Mouse (Mus musculus): Measurements from ENCODE around the gene Arid3a.

- no peak for TF ChIP-seq CTCF (IDR thresholded peaks at IDR 0.05; ENCODE audit: borderline replicate concordance, insufficient read depth, low read depth, low read length)
- TF ChIP-seq POLR2A (IDR thresholded peaks at IDR 0.05; ENCODE audit: borderline replicate concordance, insufficient read depth, low read length), result no peak
These were observed 49.7 kb upstream of the Arid3a start for GRCm38 (mm10) chr10:79877174-79877573.

All from cerebellum, adult 2 months (tissue).